Mouse (Mus musculus) MEL (cell line): ENCODE measurements around the gene Fscn3. TPM values are rescaled to one million over a fixed set of nuclear protein-coding genes. Genes with fewer than 3 reads are reported as not detected.

Source experiments
- DNase-seq: peaks from one replicate; pipeline ENCODE4 v3.0.0; 2011; ENCODE audit warnings: low read depth, low spot score
- H3K27ac ChIP-seq: 2 replicates; pipeline ENCODE4 v1.5.1; 2012; ENCODE audit warnings: low read depth, mild to moderate bottlenecking, control low read depth, low read length, moderate library complexity; ENCODE audit not compliant: control insufficient read depth
- H3K27me3 ChIP-seq, 2 experiments: fragments of 150-350 bp in 1 of 2; sonication (generic) in 1 of 2; 2 replicates each; pipeline ENCODE4 v1.6.1; 2012; ENCODE audit warnings: low read length in 2 of 2, mild to moderate bottlenecking in 2 of 2, improper control_type of control experiment in 1 of 2, moderate library complexity in 1 of 2; ENCODE audit not compliant: insufficient read depth in 2 of 2, control insufficient read depth in 1 of 2
- H3K36me3 ChIP-seq, 2 experiments: 2 replicates each; pipeline ENCODE4 v1.6.1; 2012 to 2014; ENCODE audit warnings: low read length in 2 of 2, improper control_type of control experiment in 1 of 2, inconsistent platforms in 1 of 2, mild to moderate bottlenecking in 1 of 2; ENCODE audit not compliant: insufficient read depth in 2 of 2, control insufficient read depth in 1 of 2
- H3K4me1 ChIP-seq, 2 experiments: fragments of 150-350 bp in 1 of 2; sonication (generic) in 1 of 2; 2 replicates each; pipeline ENCODE4 v1.6.1; 2012; ENCODE audit warnings: low read length in 2 of 2, improper control_type of control experiment in 1 of 2, mild to moderate bottlenecking in 1 of 2; ENCODE audit not compliant: insufficient read depth in 2 of 2, control insufficient read depth in 1 of 2
- H3K4me3 ChIP-seq, 2 experiments: fragments of 150-350 bp in 1 of 2; sonication (generic) in 1 of 2; 2 replicates each; pipeline ENCODE4 v1.5.1; 2012; ENCODE audit warnings: low read depth in 2 of 2, low read length in 2 of 2, mild to moderate bottlenecking in 2 of 2, moderate library complexity in 2 of 2, control low read depth in 1 of 2, improper control_type of control experiment in 1 of 2; ENCODE audit not compliant: control insufficient read depth in 1 of 2, insufficient read depth in 1 of 2
- H3K79me2 ChIP-seq: 2 replicates; pipeline ENCODE4 v1.6.1; 2012; ENCODE audit warnings: mild to moderate bottlenecking, low read length, moderate library complexity; ENCODE audit not compliant: control insufficient read depth, poor library complexity, insufficient read depth
- H3K9ac ChIP-seq: 2 replicates; pipeline ENCODE4 v1.6.1; 2012; ENCODE audit warnings: low read depth, mild to moderate bottlenecking, control low read depth, low read length, moderate library complexity; ENCODE audit not compliant: control insufficient read depth, poor library complexity, severe bottlenecking
- H3K9me3 ChIP-seq: fragments of 150-350 bp; sonication (generic); replicated peaks from 2 replicates; pipeline ENCODE4 v1.6.1; 2012; ENCODE audit warnings: mild to moderate bottlenecking, low read length, improper control_type of control experiment, moderate library complexity; ENCODE audit not compliant: insufficient read depth
- CHD1 ChIP-seq: IDR thresholded peaks from 2 replicates; pipeline ENCODE4 v1.6.1; 2012; ENCODE audit warnings: low read depth, mild to moderate bottlenecking, inconsistent platforms, low read length, improper control_type of control experiment
- ELF1 ChIP-seq: IDR thresholded peaks from 2 replicates; pipeline ENCODE4 v1.6.1; 2014; ENCODE audit warnings: low read depth, mild to moderate bottlenecking, inconsistent platforms, low read length, improper control_type of control experiment, moderate library complexity
- EP300 ChIP-seq, 2 experiments: IDR thresholded peaks; 2 replicates each; pipeline ENCODE4 v1.6.1; 2011; ENCODE audit warnings: improper control_type of control experiment in 2 of 2, low read length in 2 of 2, low read depth in 1 of 2, mild to moderate bottlenecking in 1 of 2
- JUND ChIP-seq: IDR thresholded peaks from 2 replicates; pipeline ENCODE4 v1.6.1; 2011; ENCODE audit warnings: low read depth, mild to moderate bottlenecking, improper control_type of control experiment, low read length
- MAZ ChIP-seq: IDR thresholded peaks from 2 replicates; pipeline ENCODE4 v1.6.1; 2012; ENCODE audit warnings: low read depth, mild to moderate bottlenecking, inconsistent platforms, low read length, improper control_type of control experiment
- MXI1 ChIP-seq: IDR thresholded peaks from 2 replicates; pipeline ENCODE4 v1.6.1; 2011; ENCODE audit warnings: mild to moderate bottlenecking, low read depth, low read length, improper control_type of control experiment
- MYC ChIP-seq: IDR thresholded peaks from 2 replicates; pipeline ENCODE4 v1.6.1; 2011; ENCODE audit warnings: low read depth, mild to moderate bottlenecking, low read length, improper control_type of control experiment, moderate library complexity
- NRF1 ChIP-seq: IDR thresholded peaks from 2 replicates; pipeline ENCODE4 v1.6.1; 2014; ENCODE audit warnings: low read depth, mild to moderate bottlenecking, inconsistent platforms, low read length, improper control_type of control experiment, moderate library complexity; ENCODE audit not compliant: poor library complexity, insufficient read depth, severe bottlenecking
- POLR2AphosphoS2 ChIP-seq: IDR thresholded peaks from 2 replicates; pipeline ENCODE4 v1.6.1; 2011; ENCODE audit warnings: low read length, improper control_type of control experiment
- RAD21 ChIP-seq: IDR thresholded peaks from 2 replicates; pipeline ENCODE4 v1.6.1; 2011; ENCODE audit warnings: mild to moderate bottlenecking, low read depth, low read length, improper control_type of control experiment
- RCOR1 ChIP-seq: IDR thresholded peaks from 2 replicates; pipeline ENCODE4 v1.6.1; 2012; ENCODE audit warnings: low read depth, mild to moderate bottlenecking, inconsistent platforms, low read length, improper control_type of control experiment
- SIN3A ChIP-seq: IDR thresholded peaks from 2 replicates; pipeline ENCODE4 v1.6.1; 2012; ENCODE audit warnings: low read length, improper control_type of control experiment, inconsistent platforms
- TBP ChIP-seq: IDR thresholded peaks from 2 replicates; pipeline ENCODE4 v1.8.0; 2011; ENCODE audit warnings: low read depth, low read length, improper control_type of control experiment
- UBTF ChIP-seq: IDR thresholded peaks from 2 replicates; pipeline ENCODE4 v1.6.1; 2012; ENCODE audit warnings: low read depth, mild to moderate bottlenecking, inconsistent platforms, low read length, improper control_type of control experiment, moderate library complexity, borderline replicate concordance; ENCODE audit not compliant: insufficient read depth
- USF1 ChIP-seq: IDR thresholded peaks from 2 replicates; pipeline ENCODE4 v1.6.1; 2014; ENCODE audit warnings: low read depth, mild to moderate bottlenecking, inconsistent platforms, low read length, improper control_type of control experiment, moderate library complexity
- USF2 ChIP-seq, 2 experiments: IDR thresholded peaks; 2 replicates each; pipeline ENCODE4 v1.6.1; 2011 to 2012; ENCODE audit warnings: improper control_type of control experiment in 2 of 2, low read length in 2 of 2, borderline replicate concordance in 1 of 2, inconsistent platforms in 1 of 2, low read depth in 1 of 2, mild to moderate bottlenecking in 1 of 2; ENCODE audit not compliant: insufficient read depth in 1 of 2
- ZC3H11A ChIP-seq: IDR thresholded peaks from 2 replicates; pipeline ENCODE4 v1.6.1; 2012; ENCODE audit warnings: low read depth, mild to moderate bottlenecking, inconsistent platforms, low read length, improper control_type of control experiment
- ZKSCAN1 ChIP-seq: IDR thresholded peaks from 2 replicates; pipeline ENCODE4 v1.6.1; 2012; ENCODE audit warnings: low read depth, mild to moderate bottlenecking, inconsistent platforms, low read length, improper control_type of control experiment, moderate library complexity
- polyA plus RNA-seq, 2 experiments: library from polyadenylated mRNA; stranded (reverse) in 1 of 2; unstranded in 1 of 2; fragments of >175 nt in 1 of 2; fragments of >200 nt in 1 of 2; gene quantifications; 2 replicates each; pipeline versions ENCODE4 v1.2.1 to v1.2.4; 2012; ENCODE audit warnings: low replicate concordance in 2 of 2, low read depth in 1 of 2; ENCODE audit not compliant: insufficient read length in 2 of 2, insufficient read depth in 1 of 2, missing spikeins in 1 of 2
- total RNA-seq: library from RNA; depleted of rRNA; stranded (reverse); fragments of 300-350 nt; gene quantifications from 2 replicates; pipeline ENCODE4 v1.2.3, GENCODE M21; 2012

Gene Fscn3
- total and polyA plus RNA-seq, 3 experiments: not detected

DNA sequence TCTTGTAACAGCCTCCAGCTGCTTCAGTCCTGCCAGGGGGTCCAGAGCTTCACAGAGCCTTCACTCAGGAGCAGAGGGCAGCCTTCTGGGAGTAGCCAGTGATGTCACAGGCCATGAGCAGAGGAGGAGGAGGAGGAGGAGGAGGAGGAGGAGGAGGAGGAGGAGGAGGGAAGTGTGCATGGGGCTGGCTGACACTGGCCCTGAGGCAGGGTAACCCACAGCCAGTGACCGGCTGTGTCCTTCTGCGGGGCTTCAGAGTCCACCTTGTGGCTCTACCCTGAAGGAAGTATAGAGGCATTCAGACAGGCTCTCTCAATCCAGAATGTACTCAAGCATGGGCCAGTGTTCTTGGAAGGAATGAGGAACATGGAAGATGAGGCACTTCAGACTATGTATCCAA, 21.7 kb downstream of the Fscn3 start, which contains the start of gene Pax4:
Gene Pax4, minus strand, starts transcription at position 101 of the 400 bp plus-strand sequence.
- no peak within 1 kb of the TSS for H3K9ac ChIP-seq
- H3K9me3 ChIP-seq: no peaks in the 10 kb centered on the region
- H3K4me3 ChIP-seq: no peak within 1 kb of the TSS
- no peaks in the 10 kb centered on the region for H3K36me3 ChIP-seq
- no peak for DNase-seq
- H3K27ac ChIP-seq: no peak within 1 kb of the TSS
- peaks cover 8 to 11% of the 10 kb centered on the region in 2 experiments for H3K27me3 ChIP-seq
- no peaks in the 10 kb centered on the region for H3K79me2 ChIP-seq
- TF ChIP-seq MAZ (no peak), POLR2AphosphoS2 (no peak), MYC (no peak), MXI1 (no peak), UBTF (no peak), CHD1 (no peak), JUND (no peak), ZC3H11A (no peak)
- TF ChIP-seq, all 39 proteins: peak for 0
- no peaks in the 10 kb centered on the region for H3K4me1 ChIP-seq

DNA sequence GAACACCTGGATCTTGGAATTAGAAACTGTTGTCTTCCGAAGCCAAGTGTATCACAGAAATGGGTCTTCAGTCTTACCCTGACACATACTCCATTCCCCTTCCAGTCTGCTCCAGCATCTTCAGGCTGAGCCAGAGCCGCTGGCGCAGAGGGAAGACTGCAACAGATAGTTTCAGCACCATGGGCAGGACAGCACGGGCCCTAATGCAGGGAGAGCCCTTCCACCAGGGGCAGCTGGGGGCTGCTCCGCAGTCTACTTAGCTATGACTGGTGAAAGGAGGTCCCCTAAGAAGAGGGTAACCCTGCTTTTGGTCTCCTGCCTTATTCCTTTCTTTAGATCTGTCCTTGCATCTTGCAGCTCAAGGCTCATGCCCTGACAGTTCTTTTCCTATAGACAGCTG, 22.9 kb downstream of the Fscn3 start:
- Histone ChIP-seq H3K27me3 (peaks cover 8 to 10% of the 10 kb centered on the region in 2 experiments), H3K9me3 (no peaks in the 10 kb centered on the region)
- TF ChIP-seq USF2 (IDR thresholded peaks at IDR 0.05; ENCODE audit: borderline replicate concordance in 1 of 2, insufficient read depth in 1 of 2, low read depth in 1 of 2, low read length in 2 of 2) (no peak), ZKSCAN1 (no peak), ELF1 (no peak), SIN3A (no peak), TBP (no peak), USF1 (no peak)
- TF ChIP-seq, all 39 proteins: peak for 0
- no peaks in the 10 kb centered on the region for H3K36me3 ChIP-seq
- no peak overlapping the region for H3K27ac ChIP-seq
- H3K9ac ChIP-seq: no peak overlapping the region
- no peak overlapping the region for H3K4me3 ChIP-seq
- H3K79me2 ChIP-seq: no peaks in the 10 kb centered on the region
- no peaks in the 10 kb centered on the region for H3K4me1 ChIP-seq
- no peak for DNase-seq

DNA sequence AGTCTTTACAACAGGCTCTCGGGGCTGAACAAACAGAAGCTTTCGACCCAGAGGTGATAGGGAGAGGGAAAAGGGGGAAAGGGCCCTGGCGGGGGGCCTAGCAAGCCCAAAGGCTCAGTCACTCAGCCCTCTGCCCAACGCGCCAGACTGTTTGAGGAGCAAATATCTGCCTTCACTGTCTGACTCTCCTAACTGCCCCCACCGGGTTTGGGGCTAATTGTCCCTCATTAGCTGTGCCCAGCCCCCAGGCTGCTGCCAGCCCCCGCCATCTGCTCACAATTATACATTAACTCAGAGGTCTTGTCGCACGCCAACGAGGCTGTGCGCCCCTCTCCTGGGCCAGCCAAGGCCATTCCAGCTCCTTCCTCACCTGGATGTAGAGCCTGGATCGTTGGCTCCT, 23.4 kb downstream of the Fscn3 start:
- no peak overlapping the region for H3K9ac ChIP-seq
- no peaks in the 10 kb centered on the region for H3K36me3 ChIP-seq
- H3K27ac ChIP-seq: no peak overlapping the region
- no peaks in the 10 kb centered on the region for H3K9me3 ChIP-seq
- H3K79me2 ChIP-seq: no peaks in the 10 kb centered on the region
- H3K4me1 ChIP-seq: no peaks in the 10 kb centered on the region
- H3K27me3 ChIP-seq: peaks cover 8 to 10% of the 10 kb centered on the region in 2 experiments
- TF ChIP-seq EP300 (IDR thresholded peaks at IDR 0.05; ENCODE audit: low read depth in 1 of 2, low read length in 2 of 2): no peak
- TF ChIP-seq MAZ: no peak
- TF ChIP-seq RCOR1: no peak
- TF ChIP-seq NRF1: no peak
- no peak for TF ChIP-seq RAD21
- TF ChIP-seq, all 39 proteins: peak for 0
- no peak for DNase-seq
- H3K4me3 ChIP-seq: no peak overlapping the region
